Mouse (Mus musculus): Measurements from ENCODE around the gene Cdv3.
A peak's percentile ranks its signal among the peaks of the same experiment; 100 is the strongest.

Cdv3 gene

GRCm38 (mm10) chr9:103365290-103366247, at the start of gene Cdv3:
Gene Cdv3 (minus strand): TSS chr9:103365840.
- peak; percentile 99 for DNase-seq

GRCm38 (mm10) chr9:103413457-103413856, 47.8 kb upstream of the Cdv3 start:
- DNase-seq: no peak

- no peak for DNase-seq
These were observed 43.5 kb upstream of the Cdv3 start for GRCm38 (mm10) chr9:103409119-103409518.

- DNase-seq: no peak
These were observed 42.6 kb upstream of the Cdv3 start for GRCm38 (mm10) chr9:103408136-103408777.

- DNase-seq: no peak
These were observed 37.8 kb upstream of the Cdv3 start for GRCm38 (mm10) chr9:103403331-103403973.

- DNase-seq: no peak
These were observed 33.0 kb upstream of the Cdv3 start for GRCm38 (mm10) chr9:103398509-103399157.

- no peak for DNase-seq
These were observed 27.6 kb upstream of the Cdv3 start for GRCm38 (mm10) chr9:103393256-103393655.

GRCm38 (mm10) chr9:103391796-103392372, 26.2 kb upstream of the Cdv3 start:
- DNase-seq: no peak

GRCm38 (mm10) chr9:103389261-103389660, 23.6 kb upstream of the Cdv3 start:
- no peak for DNase-seq

GRCm38 (mm10) chr9:103387011-103387653, 21.5 kb upstream of the Cdv3 start:
- DNase-seq: no peak

- no peak for DNase-seq
These were observed 20.9 kb upstream of the Cdv3 start for GRCm38 (mm10) chr9:103386573-103386972.

GRCm38 (mm10) chr9:103385600-103385999, 20.0 kb upstream of the Cdv3 start:
- no peak for DNase-seq

- no peak for DNase-seq
These were observed 18.6 kb upstream of the Cdv3 start for GRCm38 (mm10) chr9:103384141-103384796.

- DNase-seq: no peak
These were observed 17.9 kb upstream of the Cdv3 start for GRCm38 (mm10) chr9:103383576-103383975.

GRCm38 (mm10) chr9:103382989-103383388, 17.3 kb upstream of the Cdv3 start:
- no peak for DNase-seq

GRCm38 (mm10) chr9:103380566-103380965, 14.9 kb upstream of the Cdv3 start:
- DNase-seq: no peak

GRCm38 (mm10) chr9:103379199-103379598, 13.6 kb upstream of the Cdv3 start:
- DNase-seq: no peak

- DNase-seq: peak; percentile 43 to 70
These were observed 13.0 kb upstream of the Cdv3 start for GRCm38 (mm10) chr9:103378686-103379085.

- DNase-seq: no peak
These were observed 11.0 kb upstream of the Cdv3 start for GRCm38 (mm10) chr9:103376346-103377320.
